Mouse (Mus musculus): ENCODE measurements at regions not wholly inside any gene's neighbourhood (a gene's known extent, or its start where the extent isn't known, plus 50 kb on each side); places are given as distances from the start of the nearest gene placed in this dataset.

- TF ChIP-seq CTCF (IDR thresholded peaks at IDR 0.05; ENCODE audit: low read depth) (no peak), EP300 (optimal IDR thresholded peaks at IDR 0.05) (no peak)
Measured at GRCm38 (mm10) chr1:76322943-76323559, 777.0 kb downstream of the Slc4a3 start.

Data from stomach, postnatal 0 days (tissue).